Mouse (Mus musculus): ENCODE measurements around the gene Cox7a1. TPM values are rescaled to one million over a fixed set of nuclear protein-coding genes. Genes with fewer than 3 reads are reported as not detected.
"Not testable (repeated sequence)": the region's sequence is repeated elsewhere in the genome, so short reads cannot be mapped to it uniquely, and the experiment has no call there.

The Cox7a1 gene
- total RNA-seq, 2 experiments from 2014 or later = 2.9 to 7.2 TPM

- DNase-seq (ENCODE audit: extremely low spot score in 1 of 2, low spot score in 2 of 2) = peak; percentile 56 to 80
- no peak for TF ChIP-seq CTCF (IDR thresholded peaks at IDR 0.05)
- Histone ChIP-seq H3K27ac (peak overlapping the region; percentile 87; the same call in 1 of the 2 replicates), H3K4me3 (peak overlapping the region; percentile 68)
- intact Hi-C loops (cut with DNase I) = no loop called here
Measured at GRCm38 (mm10) chr7:30193581-30194100, 9.7 kb downstream of the Cox7a1 start.

GRCm38 (mm10) chr7:30194101-30194831, 10.3 kb downstream of the Cox7a1 start:
- H3K27ac ChIP-seq = peak overlapping the region; percentile 87
- DNase-seq (ENCODE audit: extremely low spot score in 1 of 2, low spot score in 2 of 2) = no peak
- no peak for TF ChIP-seq CTCF (IDR thresholded peaks at IDR 0.05)
- intact Hi-C loops (cut with DNase I) = no loop called here
- H3K4me3 ChIP-seq = peak overlapping the region; percentile 68

- peak overlapping the region; percentile 87 for H3K27ac ChIP-seq
- peak overlapping the region; percentile 68 for H3K4me3 ChIP-seq
- TF ChIP-seq CTCF (IDR thresholded peaks at IDR 0.05) = no peak
- peak; percentile 94 for DNase-seq (ENCODE audit: extremely low spot score in 1 of 2, low spot score in 2 of 2)
- intact Hi-C loops (cut with DNase I) = no loop called here
Measured at GRCm38 (mm10) chr7:30194884-30195283, 10.9 kb downstream of the Cox7a1 start.

GRCm38 (mm10) chr7:30195461-30195860, 11.5 kb downstream of the Cox7a1 start:
- intact Hi-C loops (cut with DNase I) = no loop called here
- DNase-seq (ENCODE audit: extremely low spot score in 1 of 2, low spot score in 2 of 2) = no peak
- Histone ChIP-seq H3K4me3 (peak overlapping the region; percentile 68; the same call in 1 of the 2 replicates), H3K27ac (peak overlapping the region; percentile 87)
- no peak for TF ChIP-seq CTCF (IDR thresholded peaks at IDR 0.05)

GRCm38 (mm10) chr7:30196171-30196570, 12.2 kb downstream of the Cox7a1 start:
- Histone ChIP-seq H3K27ac (no peak overlapping the region), H3K4me3 (no peak overlapping the region)
- no peak for TF ChIP-seq CTCF (IDR thresholded peaks at IDR 0.05)
- intact Hi-C loops (cut with DNase I) = no loop called here
- no peak for DNase-seq (ENCODE audit: extremely low spot score in 1 of 2, low spot score in 2 of 2)

- no peak for TF ChIP-seq CTCF (IDR thresholded peaks at IDR 0.05)
- DNase-seq (ENCODE audit: extremely low spot score in 1 of 2, low spot score in 2 of 2) = no peak
- Histone ChIP-seq H3K4me3 (no peak overlapping the region), H3K27ac (no peak overlapping the region)
- intact Hi-C loops (cut with DNase I) = no loop called here
Measured at GRCm38 (mm10) chr7:30197592-30198129, 13.7 kb downstream of the Cox7a1 start.

GRCm38 (mm10) chr7:30198481-30198971, 14.6 kb downstream of the Cox7a1 start, which contains the start of gene Capns1:
TSS of gene Capns1 (minus strand) at chr7:30198811.
- peak; percentile 80 for TF ChIP-seq CTCF (IDR thresholded peaks at IDR 0.05)
- Histone ChIP-seq H3K4me3 (peak within 1 kb of the TSS; percentile 21; the same call in 1 of the 2 replicates), H3K27ac (no peak within 1 kb of the TSS)
- DNase-seq (ENCODE audit: extremely low spot score in 1 of 2, low spot score in 2 of 2) = peak; percentile 42 to 61
- intact Hi-C loops (cut with DNase I) = no loop called here

- DNase-seq (ENCODE audit: extremely low spot score in 1 of 2, low spot score in 2 of 2) = no peak
- no peak for TF ChIP-seq CTCF (IDR thresholded peaks at IDR 0.05)
- Histone ChIP-seq H3K4me3 (no peak overlapping the region), H3K27ac (no peak overlapping the region)
- intact Hi-C loops (cut with DNase I) = no loop called here
Measured at GRCm38 (mm10) chr7:30199498-30200139, 15.7 kb downstream of the Cox7a1 start.

- TF ChIP-seq CTCF (IDR thresholded peaks at IDR 0.05) = no peak
- no peak for DNase-seq (ENCODE audit: extremely low spot score in 1 of 2, low spot score in 2 of 2)
- intact Hi-C loops (cut with DNase I) = no loop called here
- Histone ChIP-seq H3K27ac (no peak overlapping the region), H3K4me3 (no peak overlapping the region)
Measured at GRCm38 (mm10) chr7:30200200-30200599, 16.3 kb downstream of the Cox7a1 start.

- H3K27ac ChIP-seq; intact Hi-C loops (cut with DNase I); H3K4me3 ChIP-seq; DNase-seq (ENCODE audit: extremely low spot score in 1 of 2, low spot score in 2 of 2): not testable (repeated sequence)
Measured at GRCm38 (mm10) chr7:30200661-30201060, 16.7 kb downstream of the Cox7a1 start.

- no peak for TF ChIP-seq CTCF (IDR thresholded peaks at IDR 0.05)
- no peak for DNase-seq (ENCODE audit: extremely low spot score in 1 of 2, low spot score in 2 of 2)
- intact Hi-C loops (cut with DNase I) = no loop called here
- H3K27ac ChIP-seq = no peak overlapping the region
- no peak overlapping the region for H3K4me3 ChIP-seq
Measured at GRCm38 (mm10) chr7:30202895-30203690, 19.1 kb downstream of the Cox7a1 start.

All from left cerebral cortex, adult 2 months (tissue).